Mouse (Mus musculus) cortical plate, adult 2 months (tissue): ENCODE results near the gene Ppp1r8. TPM values are rescaled to one million over a fixed set of nuclear protein-coding genes. Genes with fewer than 3 reads are reported as not detected.

Experiments
- H3K27ac ChIP-seq: fragments of 200-500 bp; 2 replicates; pipeline ENCODE4 v1.5.1; 2012; ENCODE audit warnings: low read length, control low read depth, inconsistent platforms; ENCODE audit not compliant: insufficient read depth
- H3K4me1 ChIP-seq: fragments of 200-500 bp; 2 replicates; pipeline ENCODE4 v1.6.1; 2011; ENCODE audit warnings: low read length; ENCODE audit not compliant: control insufficient read depth, insufficient read depth
- H3K4me3 ChIP-seq: fragments of 200-500 bp; 2 replicates; pipeline ENCODE4 v1.5.1; 2011; ENCODE audit warnings: mild to moderate bottlenecking, low read length, control low read depth; ENCODE audit not compliant: insufficient read depth
- CTCF ChIP-seq: fragments of 200-500 bp; IDR thresholded peaks from 2 replicates; pipeline ENCODE4 v1.5.1; 2011; ENCODE audit warnings: mild to moderate bottlenecking, control low read depth, low read length; ENCODE audit not compliant: insufficient read depth; ENCODE audit errors: extremely low read depth
- POLR2A ChIP-seq: fragments of 200-500 bp; IDR thresholded peaks from 2 replicates; pipeline ENCODE4 v1.6.1; 2011; ENCODE audit warnings: mild to moderate bottlenecking, low read length, control low read depth; ENCODE audit not compliant: insufficient read depth; ENCODE audit errors: extremely low read depth
- polyA plus RNA-seq: library from polyadenylated mRNA; depleted of rRNA; stranded (reverse); fragments of >200 nt; gene quantifications from 2 replicates; pipeline ENCODE4 v1.2.3, GENCODE M21; 2012; rRNA removed

Ppp1r8 gene
- polyA plus RNA-seq, 1 experiment, result 55.2 TPM

DNA sequence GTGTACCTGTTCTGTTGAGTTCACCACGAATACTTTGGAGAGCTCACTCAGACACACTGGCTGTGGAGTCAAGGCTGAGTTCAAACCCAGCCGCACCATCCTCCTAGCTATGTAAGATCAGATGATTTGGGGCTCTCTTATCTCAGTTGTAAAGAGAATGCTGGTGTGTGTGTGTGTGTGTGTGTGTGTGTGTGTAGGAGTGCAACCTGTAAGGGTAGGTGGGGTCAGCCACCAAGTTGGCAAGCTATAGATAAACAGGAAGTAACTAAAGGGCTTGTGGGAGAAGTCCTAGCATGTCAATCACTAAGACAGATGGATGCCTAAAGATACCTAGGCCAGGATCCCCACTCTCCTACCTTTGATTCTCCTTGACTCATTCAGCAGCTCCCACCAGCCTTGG, 59.2 kb downstream of the Ppp1r8 start:
- TF ChIP-seq POLR2A (no peak), CTCF (no peak)
- no peak overlapping the region for H3K4me3 ChIP-seq
- H3K4me1 ChIP-seq, result no peaks in the 10 kb centered on the region
- no peak overlapping the region for H3K27ac ChIP-seq

GRCm38 (mm10) chr4:132780288-132780687, 62.7 kb downstream of the Ppp1r8 start:
- Histone ChIP-seq H3K4me1 (no peaks in the 10 kb centered on the region), H3K27ac (no peak overlapping the region), H3K4me3 (no peak overlapping the region)
- TF ChIP-seq POLR2A, result no peak
- no peak for TF ChIP-seq CTCF

DNA sequence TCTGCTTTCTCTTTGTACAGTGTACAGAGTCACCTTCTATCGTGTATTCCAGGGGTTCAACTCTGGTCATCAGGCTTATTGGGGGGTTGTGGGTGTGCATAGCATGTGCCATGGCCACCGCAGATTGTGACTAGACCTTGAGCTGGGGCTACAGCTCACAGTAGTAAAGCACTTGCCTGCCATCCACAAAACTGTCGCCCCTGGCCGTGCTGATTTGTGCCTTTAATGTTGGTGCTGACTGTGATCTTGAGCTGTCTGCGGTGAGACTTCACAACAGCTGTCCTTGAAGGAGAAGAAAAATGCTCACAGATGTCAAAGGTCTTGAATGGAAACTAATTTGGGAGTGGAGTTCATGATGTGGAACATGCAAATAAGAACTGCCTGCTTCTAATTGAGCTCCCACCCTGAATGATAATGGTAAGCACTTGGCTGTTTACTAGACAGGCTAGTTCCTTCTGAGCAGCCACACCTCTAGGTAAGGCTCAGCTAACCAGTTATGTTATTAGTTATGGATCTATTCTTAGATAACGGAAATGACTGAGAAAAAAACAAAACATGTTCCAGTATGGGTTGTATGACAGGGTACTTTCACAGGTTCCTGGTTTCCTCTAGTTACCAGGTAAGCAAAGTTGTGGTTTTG, 64.3 kb downstream of the Ppp1r8 start:
- Histone ChIP-seq H3K4me1 (no peaks in the 10 kb centered on the region), H3K4me3 (no peak overlapping the region), H3K27ac (no peak overlapping the region)
- TF ChIP-seq POLR2A (no peak), CTCF (no peak)

Other genes starting within 250 kb of the Ppp1r8 start
- 24.5 and 25.5 TPM in 2 replicates for gene Eya3, start 204.2 kb downstream of the Ppp1r8 start, polyA plus RNA-seq
- gene Xkr8, start 110.6 kb downstream of the Ppp1r8 start, polyA plus RNA-seq, result 2.8 and 3.0 TPM in 2 replicates
- gene Smpdl3b, start 85.9 kb downstream of the Ppp1r8 start, polyA plus RNA-seq, result 1.9 and 3.0 TPM in 2 replicates
- gene Rpa2, start 74.8 kb downstream of the Ppp1r8 start, polyA plus RNA-seq, result 14.2 and 17.0 TPM in 2 replicates
- gene Themis2, start 46.8 kb downstream of the Ppp1r8 start, polyA plus RNA-seq, result 1.2 and 1.3 TPM in 2 replicates
- 92.3 and 96.3 TPM in 2 replicates for gene Stx12, start 41.3 kb upstream of the Ppp1r8 start, polyA plus RNA-seq
- gene Fam76a, start 79.4 kb upstream of the Ppp1r8 start, polyA plus RNA-seq, result 40.2 and 40.3 TPM in 2 replicates
- gene Fgr, start 130.9 kb upstream of the Ppp1r8 start, polyA plus RNA-seq, result 0.11 and 0.15 TPM in 2 replicates
- gene Ahdc1, start 168.1 kb upstream of the Ppp1r8 start, polyA plus RNA-seq, result 23.8 and 26.4 TPM in 2 replicates